Mouse (Mus musculus) MEL (cell line): ENCODE measurements around the gene Apoc4. TPM values are rescaled to one million over a fixed set of nuclear protein-coding genes. Genes with fewer than 3 reads are reported as not detected.

Source experiments
- DNase-seq: peaks from one replicate; pipeline ENCODE4 v3.0.0; 2011; ENCODE audit warnings: low read depth, low spot score
- H3K27ac ChIP-seq: 2 replicates; pipeline ENCODE4 v1.5.1; 2012; ENCODE audit warnings: low read depth, mild to moderate bottlenecking, control low read depth, low read length, moderate library complexity; ENCODE audit not compliant: control insufficient read depth
- H3K27me3 ChIP-seq, 2 experiments: fragments of 150-350 bp in 1 of 2; sonication (generic) in 1 of 2; 2 replicates each; pipeline ENCODE4 v1.6.1; 2012; ENCODE audit warnings: low read length in 2 of 2, mild to moderate bottlenecking in 2 of 2, improper control_type of control experiment in 1 of 2, moderate library complexity in 1 of 2; ENCODE audit not compliant: insufficient read depth in 2 of 2, control insufficient read depth in 1 of 2
- H3K36me3 ChIP-seq, 2 experiments: 2 replicates each; pipeline ENCODE4 v1.6.1; 2012 to 2014; ENCODE audit warnings: low read length in 2 of 2, improper control_type of control experiment in 1 of 2, inconsistent platforms in 1 of 2, mild to moderate bottlenecking in 1 of 2; ENCODE audit not compliant: insufficient read depth in 2 of 2, control insufficient read depth in 1 of 2
- H3K4me1 ChIP-seq, 2 experiments: fragments of 150-350 bp in 1 of 2; sonication (generic) in 1 of 2; 2 replicates each; pipeline ENCODE4 v1.6.1; 2012; ENCODE audit warnings: low read length in 2 of 2, improper control_type of control experiment in 1 of 2, mild to moderate bottlenecking in 1 of 2; ENCODE audit not compliant: insufficient read depth in 2 of 2, control insufficient read depth in 1 of 2
- H3K4me3 ChIP-seq, 2 experiments: fragments of 150-350 bp in 1 of 2; sonication (generic) in 1 of 2; 2 replicates each; pipeline ENCODE4 v1.5.1; 2012; ENCODE audit warnings: low read depth in 2 of 2, low read length in 2 of 2, mild to moderate bottlenecking in 2 of 2, moderate library complexity in 2 of 2, control low read depth in 1 of 2, improper control_type of control experiment in 1 of 2; ENCODE audit not compliant: control insufficient read depth in 1 of 2, insufficient read depth in 1 of 2
- H3K79me2 ChIP-seq: 2 replicates; pipeline ENCODE4 v1.6.1; 2012; ENCODE audit warnings: mild to moderate bottlenecking, low read length, moderate library complexity; ENCODE audit not compliant: control insufficient read depth, poor library complexity, insufficient read depth
- H3K9ac ChIP-seq: 2 replicates; pipeline ENCODE4 v1.6.1; 2012; ENCODE audit warnings: low read depth, mild to moderate bottlenecking, control low read depth, low read length, moderate library complexity; ENCODE audit not compliant: control insufficient read depth, poor library complexity, severe bottlenecking
- H3K9me3 ChIP-seq: fragments of 150-350 bp; sonication (generic); replicated peaks from 2 replicates; pipeline ENCODE4 v1.6.1; 2012; ENCODE audit warnings: mild to moderate bottlenecking, low read length, improper control_type of control experiment, moderate library complexity; ENCODE audit not compliant: insufficient read depth
- BHLHE40 ChIP-seq: IDR thresholded peaks from 2 replicates; pipeline ENCODE4 v1.6.1; 2012; ENCODE audit warnings: low read depth, mild to moderate bottlenecking, inconsistent platforms, low read length, improper control_type of control experiment, borderline replicate concordance
- ELF1 ChIP-seq: IDR thresholded peaks from 2 replicates; pipeline ENCODE4 v1.6.1; 2014; ENCODE audit warnings: low read depth, mild to moderate bottlenecking, inconsistent platforms, low read length, improper control_type of control experiment, moderate library complexity
- HCFC1 ChIP-seq: IDR thresholded peaks from 2 replicates; pipeline ENCODE4 v1.6.1; 2012; ENCODE audit warnings: low read depth, mild to moderate bottlenecking, inconsistent platforms, low read length, improper control_type of control experiment, moderate library complexity
- MAFK ChIP-seq: IDR thresholded peaks from 2 replicates; pipeline ENCODE4 v1.6.1; 2011; ENCODE audit warnings: low read depth, mild to moderate bottlenecking, low read length, improper control_type of control experiment, borderline replicate concordance
- MXI1 ChIP-seq: IDR thresholded peaks from 2 replicates; pipeline ENCODE4 v1.6.1; 2011; ENCODE audit warnings: mild to moderate bottlenecking, low read depth, low read length, improper control_type of control experiment
- MYC ChIP-seq: IDR thresholded peaks from 2 replicates; pipeline ENCODE4 v1.6.1; 2011; ENCODE audit warnings: low read depth, mild to moderate bottlenecking, low read length, improper control_type of control experiment, moderate library complexity
- POLR2A ChIP-seq, 2 experiments: IDR thresholded peaks; 2 replicates each; pipeline ENCODE4 v1.6.1; 2011 to 2012; ENCODE audit warnings: low read length in 2 of 2, mild to moderate bottlenecking in 2 of 2, control low read depth in 1 of 2, improper control_type of control experiment in 1 of 2, low read depth in 1 of 2, moderate library complexity in 1 of 2; ENCODE audit not compliant: control insufficient read depth in 1 of 2, insufficient read depth in 1 of 2, poor library complexity in 1 of 2
- RAD21 ChIP-seq: IDR thresholded peaks from 2 replicates; pipeline ENCODE4 v1.6.1; 2011; ENCODE audit warnings: mild to moderate bottlenecking, low read depth, low read length, improper control_type of control experiment
- RCOR1 ChIP-seq: IDR thresholded peaks from 2 replicates; pipeline ENCODE4 v1.6.1; 2012; ENCODE audit warnings: low read depth, mild to moderate bottlenecking, inconsistent platforms, low read length, improper control_type of control experiment
- SMC3 ChIP-seq: IDR thresholded peaks from 2 replicates; pipeline ENCODE4 v1.6.1; 2011; ENCODE audit warnings: low read depth, low read length, improper control_type of control experiment
- TBP ChIP-seq: IDR thresholded peaks from 2 replicates; pipeline ENCODE4 v1.8.0; 2011; ENCODE audit warnings: low read depth, low read length, improper control_type of control experiment
- TCF12 ChIP-seq: IDR thresholded peaks from 2 replicates; pipeline ENCODE4 v1.6.1; 2014; ENCODE audit warnings: low read depth, mild to moderate bottlenecking, inconsistent platforms, low read length, improper control_type of control experiment, moderate library complexity
- UBTF ChIP-seq: IDR thresholded peaks from 2 replicates; pipeline ENCODE4 v1.6.1; 2012; ENCODE audit warnings: low read depth, mild to moderate bottlenecking, inconsistent platforms, low read length, improper control_type of control experiment, moderate library complexity, borderline replicate concordance; ENCODE audit not compliant: insufficient read depth
- USF1 ChIP-seq: IDR thresholded peaks from 2 replicates; pipeline ENCODE4 v1.6.1; 2014; ENCODE audit warnings: low read depth, mild to moderate bottlenecking, inconsistent platforms, low read length, improper control_type of control experiment, moderate library complexity
- ZMIZ1 ChIP-seq: IDR thresholded peaks from 2 replicates; pipeline ENCODE4 v1.6.1; 2012; ENCODE audit warnings: low read depth, mild to moderate bottlenecking, inconsistent platforms, low read length, improper control_type of control experiment, moderate library complexity
- polyA plus RNA-seq, 2 experiments: library from polyadenylated mRNA; stranded (reverse) in 1 of 2; unstranded in 1 of 2; fragments of >175 nt in 1 of 2; fragments of >200 nt in 1 of 2; gene quantifications; 2 replicates each; pipeline versions ENCODE4 v1.2.1 to v1.2.4; 2012; ENCODE audit warnings: low replicate concordance in 2 of 2, low read depth in 1 of 2; ENCODE audit not compliant: insufficient read length in 2 of 2, insufficient read depth in 1 of 2, missing spikeins in 1 of 2
- total RNA-seq: library from RNA; depleted of rRNA; stranded (reverse); fragments of 300-350 nt; gene quantifications from 2 replicates; pipeline ENCODE4 v1.2.3, GENCODE M21; 2012; rRNA removed

The Apoc4 gene
- total and polyA plus RNA-seq, 3 experiments, result not detected

- H3K27me3 ChIP-seq, result no peaks in the 10 kb centered on the region
- H3K9me3 ChIP-seq, result no peaks in the 10 kb centered on the region
- peak overlapping the region; percentile 78 for H3K9ac ChIP-seq
- TF ChIP-seq RCOR1, result no peak
- TF ChIP-seq USF1, result no peak
- peak; percentile 76 for TF ChIP-seq ELF1
- TF ChIP-seq POLR2A (IDR thresholded peaks at IDR 0.05; ENCODE audit: control insufficient read depth in 1 of 2, insufficient read depth in 1 of 2, low read depth in 1 of 2, low read length in 2 of 2, poor library complexity in 1 of 2), result peak in 1 of 2 experiments; percentile 52; a peak in 1 of 4 replicates
- peak; percentile 32; the same call in 1 of the 2 replicates for TF ChIP-seq HCFC1
- TF ChIP-seq ZMIZ1, result no peak
- no peak for TF ChIP-seq BHLHE40
- 0 out of 2 replicates have a peak, but pooled peaks have one; percentile 16 for TF ChIP-seq UBTF
- peak; percentile 70 for TF ChIP-seq MXI1
- TF ChIP-seq RAD21, result no peak
- TF ChIP-seq MAFK, result no peak
- no peak for TF ChIP-seq MYC
- TF ChIP-seq SMC3, result no peak
- TF ChIP-seq TCF12, result peak; percentile 42; the same call in 1 of the 2 replicates
- TF ChIP-seq, all 39 proteins: peak for 6
- Histone ChIP-seq H3K27ac (peak overlapping the region; percentile 66), H3K79me2 (no peaks in the 10 kb centered on the region; the same call in 1 of the 2 replicates), H3K36me3 (peaks cover 0 to 12% of the 10 kb centered on the region in 2 experiments; a peak in 2 of 4 replicates), H3K4me1 (peaks cover 4 to 15% of the 10 kb centered on the region in 2 experiments), H3K4me3 (peak overlapping the region; percentile 77 to 97)
- DNase-seq, result peak; percentile 100
These were observed 52.5 kb downstream of the Apoc4 start for GRCm38 (mm10) chr7:19628536-19629360.

GRCm38 (mm10) chr7:19628192-19628535 is 53.1 kb downstream of the Apoc4 start:
- no peak for DNase-seq
- Histone ChIP-seq H3K4me1 (peaks cover 4 to 15% of the 10 kb centered on the region in 2 experiments), H3K27ac (0 out of 2 replicates have a peak overlapping the region, but pooled peaks have one; percentile 17), H3K9me3 (no peaks in the 10 kb centered on the region), H3K27me3 (no peaks in the 10 kb centered on the region), H3K9ac (peak overlapping the region; percentile 42; the same call in 1 of the 2 replicates), H3K4me3 (peak overlapping the region; percentile 65 to 68), H3K36me3 (peaks cover 0 to 12% of the 10 kb centered on the region in 2 experiments; a peak in 2 of 4 replicates), H3K79me2 (no peaks in the 10 kb centered on the region; the same call in 1 of the 2 replicates)
- TF ChIP-seq SMC3, result no peak
- TF ChIP-seq TBP, result 0 out of 2 replicates have a peak, but pooled peaks have one; percentile 9

Other genes with a start within 250 kb of the Apoc4 start
- 4.7 TPM in 2 replicates for gene Mark4, start 222.7 kb downstream of the Apoc4 start, total RNA-seq
- gene Mark4, start 222.7 kb downstream of the Apoc4 start, polyA plus RNA-seq, result 10 to 100 TPM in 1 of 2 experiments, not detected in 1; 18.5 TPM
- 0.08 TPM in 1 of 2 replicates, not detected in the other for gene Exoc3l2, start 218.1 kb downstream of the Apoc4 start, total RNA-seq
- gene Exoc3l2, start 218.1 kb downstream of the Apoc4 start, polyA plus RNA-seq, result under 1 TPM in 1 of 2 experiments, not detected in 1; 0.08 TPM
- gene Bloc1s3, start 173.1 kb downstream of the Apoc4 start, total RNA-seq, result 5.5 and 6.1 TPM in 2 replicates
- 1 to 10 TPM in 1 of 2 experiments, not detected in 1; 7.5 TPM for gene Bloc1s3, start 173.1 kb downstream of the Apoc4 start, polyA plus RNA-seq
- gene Trappc6a, start 173.1 kb downstream of the Apoc4 start, total RNA-seq, result 65.6 and 88.2 TPM in 2 replicates
- gene Trappc6a, start 173.1 kb downstream of the Apoc4 start, polyA plus RNA-seq, result 10 to 100 TPM in 1 of 2 experiments, not detected in 1; 82.8 TPM
- 0.07 and 0.35 TPM in 2 replicates for gene Nkpd1, start 163.6 kb downstream of the Apoc4 start, total RNA-seq
- under 1 TPM in 1 of 2 experiments, not detected in 1; 0.33 TPM for gene Nkpd1, start 163.6 kb downstream of the Apoc4 start, polyA plus RNA-seq
- 10.0 and 13.6 TPM in 2 replicates for gene Ppp1r37, start 118.4 kb downstream of the Apoc4 start, total RNA-seq
- 10 to 100 TPM in 1 of 2 experiments, not detected in 1; 29.0 TPM for gene Ppp1r37, start 118.4 kb downstream of the Apoc4 start, polyA plus RNA-seq
- gene Zfp296, start 104.2 kb downstream of the Apoc4 start, total RNA-seq, result 2.9 and 3.3 TPM in 2 replicates
- gene Zfp296, start 104.2 kb downstream of the Apoc4 start, polyA plus RNA-seq, result 1 to 10 TPM in 1 of 2 experiments, not detected in 1; 7.8 TPM
- 49.6 and 58.0 TPM in 2 replicates for gene Gemin7, start 103.9 kb downstream of the Apoc4 start, total RNA-seq
- gene Gemin7, start 103.9 kb downstream of the Apoc4 start, polyA plus RNA-seq, result 10 to 100 TPM in 1 of 2 experiments, not detected in 1; 78.7 TPM
- gene Clasrp, start 77.0 kb downstream of the Apoc4 start, total RNA-seq, result 29.9 and 31.1 TPM in 2 replicates
- 10 to 100 TPM in 1 of 2 experiments, not detected in 1; 62.2 TPM for gene Clasrp, start 77.0 kb downstream of the Apoc4 start, polyA plus RNA-seq
- 4.6 and 6.2 TPM in 2 replicates for gene Relb, start 52.0 kb downstream of the Apoc4 start, total RNA-seq
- 1 to 10 TPM in 1 of 2 experiments, not detected in 1; 7.7 TPM for gene Relb, start 52.0 kb downstream of the Apoc4 start, polyA plus RNA-seq
- gene Clptm1, start 16.4 kb downstream of the Apoc4 start, total RNA-seq, result 55.5 and 58.5 TPM in 2 replicates
- 100 to 1,000 TPM in 1 of 2 experiments, 10 to 100 TPM in 1; 62.4 to 102 TPM for gene Clptm1, start 16.4 kb downstream of the Apoc4 start, polyA plus RNA-seq
- not detected in 2 replicates for gene Apoc2, start 3.5 kb downstream of the Apoc4 start, total RNA-seq
- not detected for gene Apoc2, start 3.5 kb downstream of the Apoc4 start, polyA plus RNA-seq
- gene Gm44805, start 56 bp downstream of the Apoc4 start, total RNA-seq, result not detected in 2 replicates
- gene Gm44805, start 56 bp downstream of the Apoc4 start, polyA plus RNA-seq, result not detected
- gene Apoc1, start 11.2 kb upstream of the Apoc4 start, total RNA-seq, result not detected in 2 replicates
- gene Apoc1, start 11.2 kb upstream of the Apoc4 start, polyA plus RNA-seq, result under 1 TPM in 1 of 2 experiments, not detected in 1; 0.35 TPM
- 22.6 and 33.3 TPM in 2 replicates for gene Apoe, start 17.7 kb upstream of the Apoc4 start, total RNA-seq
- gene Apoe, start 17.7 kb upstream of the Apoc4 start, polyA plus RNA-seq, result 10 to 100 TPM in 1 of 2 experiments, not detected in 1; 61.4 TPM
- 288 and 294 TPM in 2 replicates for gene Tomm40, start 34.0 kb upstream of the Apoc4 start, total RNA-seq
- gene Tomm40, start 34.0 kb upstream of the Apoc4 start, polyA plus RNA-seq, result 100 to 1,000 TPM in 1 of 2 experiments, not detected in 1; 403 TPM
- 6.9 TPM in 2 replicates for gene Nectin2, start 69.0 kb upstream of the Apoc4 start, total RNA-seq
- gene Nectin2, start 69.0 kb upstream of the Apoc4 start, polyA plus RNA-seq, result 10 to 100 TPM in 1 of 2 experiments, not detected in 1; 25.6 TPM
- 2.6 and 3.2 TPM in 2 replicates for gene Bcam, start 89.5 kb upstream of the Apoc4 start, total RNA-seq
- gene Bcam, start 89.5 kb upstream of the Apoc4 start, polyA plus RNA-seq, result 1 to 10 TPM in 1 of 2 experiments, not detected in 1; 8.1 TPM
- gene Cblc, start 115.3 kb upstream of the Apoc4 start, total RNA-seq, result not detected in 2 replicates
- gene Cblc, start 115.3 kb upstream of the Apoc4 start, polyA plus RNA-seq, result not detected
- 1.7 and 2.7 TPM in 2 replicates for gene Bcl3, start 141.3 kb upstream of the Apoc4 start, total RNA-seq
- gene Bcl3, start 141.3 kb upstream of the Apoc4 start, polyA plus RNA-seq, result 1 to 10 TPM in 1 of 2 experiments, not detected in 1; 6.7 TPM
- not detected in 2 replicates for gene Gm19345, start 170.5 kb upstream of the Apoc4 start, total RNA-seq
- gene Gm19345, start 170.5 kb upstream of the Apoc4 start, polyA plus RNA-seq, result not detected
- gene Ceacam16, start 179.8 kb upstream of the Apoc4 start, total RNA-seq, result 0.12 TPM in 1 of 2 replicates, not detected in the other
- under 1 TPM in 1 of 2 experiments, not detected in 1; 0.18 TPM for gene Ceacam16, start 179.8 kb upstream of the Apoc4 start, polyA plus RNA-seq
- gene Ceacam19, start 206.5 kb upstream of the Apoc4 start, total RNA-seq, result 0.04 TPM in 1 of 2 replicates, not detected in the other
- gene Ceacam19, start 206.5 kb upstream of the Apoc4 start, polyA plus RNA-seq, result under 1 TPM in 1 of 2 experiments, not detected in 1; 0.03 TPM
- not detected in 2 replicates for gene Pvr, start 239.7 kb upstream of the Apoc4 start, total RNA-seq
- gene Pvr, start 239.7 kb upstream of the Apoc4 start, polyA plus RNA-seq, result not detected